17 mouse cellular contexts compared by ENCODE assay signal in the genomic region with DNA sequence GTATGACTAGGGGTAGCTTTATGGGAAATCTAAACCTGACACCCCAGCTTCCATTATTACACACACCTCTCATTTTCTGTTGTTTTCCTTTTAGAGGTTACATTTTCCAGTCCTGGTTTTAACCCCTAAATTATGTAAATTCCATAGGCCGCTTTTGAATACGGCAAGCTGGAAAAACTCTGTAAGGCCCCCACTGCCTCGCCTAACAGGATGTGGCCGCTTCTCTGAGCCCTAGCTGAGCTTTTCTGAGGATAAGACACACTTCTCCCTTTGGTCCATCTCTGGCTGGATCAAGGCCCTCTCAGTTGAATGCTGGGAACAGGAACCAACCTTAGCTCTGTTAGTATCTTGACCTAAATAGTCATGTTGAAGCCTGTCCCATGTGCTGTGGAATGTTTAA. TPM values are rescaled to one million over a fixed set of nuclear protein-coding genes. Genes with fewer than 3 reads are reported as not detected.
"Had no signal": no experiment of that assay in that cellular context is flagged by ENCODE, and none has a peak within 500 bp of the region (broad histone marks: within the 10 kb centered on the region; RNA-seq: fewer than 3 reads in every experiment).

No protein-coding gene starts in this region.

- H3K4me1 ChIP-seq: midbrain, embryonic 12.5 days; neural tube, embryonic 13.5 days; neural tube, embryonic 15.5 days had no signal

- H3K27me3 ChIP-seq: neural tube, embryonic 15.5 days had no signal

- DNase-seq: lung, adult 18-20 months; lung, embryonic 14.5 days; lung, postnatal 10 days; lung, postnatal 4 days; midbrain, embryonic 14.5 days; right cerebral cortex, adult 18-20 months; right cerebral cortex, postnatal 25 days; right cerebral cortex, postnatal 4 days; spleen, adult 18-20 months; thymus, postnatal 25 days had no signal

- H3K27ac ChIP-seq: liver, embryonic 14.5 days; midbrain, embryonic 10.5 days; midbrain, embryonic 12.5 days; neural tube, embryonic 13.5 days; neural tube, embryonic 15.5 days had no signal

- H3K4me3 ChIP-seq: midbrain, embryonic 10.5 days; midbrain, embryonic 12.5 days; myocyte; neural tube, embryonic 13.5 days; neural tube, embryonic 15.5 days had no signal

- ATAC-seq: midbrain, embryonic 16.5 days had no signal

- H3K36me3 ChIP-seq: midbrain, embryonic 12.5 days; neural tube, embryonic 13.5 days; neural tube, embryonic 15.5 days had no signal

RNA-seq across cellular contexts. Expression of a gene that starts 15.7 kb away (rescaled TPM):
- polyA plus RNA-seq: myocyte had no signal
